Mouse (Mus musculus) liver, embryonic 11.5 days (tissue): Measurements from ENCODE around the gene Pkn2. TPM values are rescaled to one million over a fixed set of nuclear protein-coding genes. Genes with fewer than 3 reads are reported as not detected.

ENCODE experiments used
- ATAC-seq: fragments of 200-750 bp; cut with Nextera tagmentation; replicated peaks from 2 replicates; pipeline ENCODE4 v1.8.0; 2017; ENCODE audit warnings: moderate number of reproducible peaks, mild to moderate bottlenecking, moderate TSS enrichment, moderate library complexity; ENCODE audit not compliant: low FRiP score
- DNase-seq: peaks from one replicate; pipeline ENCODE4 v3.0.0-alpha.2; 2017; ENCODE audit warnings: low spot score
- H3K27ac ChIP-seq: fragments of 300-500 bp; sonication (generic); 2 replicates; pipeline ENCODE4 v1.5.1; 2014; ENCODE audit warnings: mild to moderate bottlenecking, low read depth, low read length, control low read depth
- H3K27me3 ChIP-seq: fragments of 300-500 bp; sonication (generic); replicated peaks from 2 replicates; pipeline ENCODE4 v1.6.1; 2014; ENCODE audit warnings: low read length, mixed read lengths; ENCODE audit not compliant: control insufficient read depth, insufficient read depth
- H3K36me3 ChIP-seq: fragments of 300-500 bp; sonication (generic); 2 replicates; pipeline ENCODE4 v1.6.1; 2014; ENCODE audit warnings: mild to moderate bottlenecking, low read length, moderate library complexity, mixed read lengths; ENCODE audit not compliant: control insufficient read depth, insufficient read depth
- H3K4me1 ChIP-seq: fragments of 300-500 bp; sonication (generic); replicated peaks from 2 replicates; pipeline ENCODE4 v1.6.1; 2014; ENCODE audit warnings: low read length, mixed read lengths; ENCODE audit not compliant: control insufficient read depth, insufficient read depth
- H3K4me2 ChIP-seq: fragments of 300-500 bp; sonication (generic); 2 replicates; pipeline ENCODE4 v1.6.1; 2014; ENCODE audit warnings: mild to moderate bottlenecking, control low read depth, moderate library complexity
- H3K4me3 ChIP-seq: fragments of 300-500 bp; sonication (generic); 2 replicates; pipeline ENCODE4 v1.5.1; 2014; ENCODE audit warnings: low read depth, low read length, control low read depth
- H3K9ac ChIP-seq: fragments of 300-500 bp; sonication (generic); 2 replicates; pipeline ENCODE4 v1.6.1; 2014; ENCODE audit warnings: low read depth, low read length, control low read depth
- H3K9me3 ChIP-seq: fragments of 300-500 bp; sonication (generic); 2 replicates; pipeline ENCODE4 v1.6.1; 2016; ENCODE audit warnings: low read length, inconsistent platforms, mixed read lengths; ENCODE audit not compliant: control insufficient read depth
- WGBS: fragments of 180-500 bp; shearing (Covaris S2); extraction: QIAGEN DNeasy Blood & Tissue Kit; methylation state at CpG from one replicate; pipeline ENCODE4 v1.1.7; 2014; 5-methylcytosine and 5-hydroxymethylcytosine counted together
- polyA plus RNA-seq: library from polyadenylated mRNA; unstranded; fragments of >200 nt; fragmentation: Nextera tagmentation; extraction: Ambion mirVana; gene quantifications from 2 replicates; pipeline ENCODE4 v1.2.1, GENCODE M21; 2014

The Pkn2 gene
- polyA plus RNA-seq, 1 experiment from 2014 or later, result 42.7 TPM

DNA sequence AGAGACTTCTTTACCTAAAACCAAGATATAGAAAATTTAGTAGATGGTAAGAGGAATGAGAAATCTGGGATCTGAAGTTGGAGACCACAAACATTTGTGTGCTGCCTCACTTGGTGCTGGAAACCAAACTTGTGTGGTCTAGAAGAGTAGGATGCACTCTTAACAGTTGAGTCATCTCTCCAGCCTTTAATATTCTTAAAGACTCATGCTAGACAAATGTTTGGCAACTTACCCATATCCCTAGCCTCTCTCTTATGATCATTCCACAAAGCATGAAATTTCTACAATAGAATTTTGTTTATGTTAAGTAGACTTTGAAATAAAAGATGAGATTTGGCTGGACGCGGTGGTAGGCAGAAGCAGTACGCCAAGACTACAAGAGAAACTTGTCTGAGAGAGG is 64.3 kb downstream of the Pkn2 start:
- Histone ChIP-seq H3K4me3 (no peak overlapping the region), H3K4me2 (no peak overlapping the region), H3K9me3 (no peaks in the 10 kb centered on the region), H3K4me1 (no peaks in the 10 kb centered on the region), H3K27me3 (no peaks in the 10 kb centered on the region), H3K36me3 (peaks cover 3% of the 10 kb centered on the region; the same call in 1 of the 2 replicates), H3K9ac (no peak overlapping the region), H3K27ac (no peak overlapping the region)
- ATAC-seq (no peak), DNase-seq (no peak)
- 92% methylated on average over 3 of the region's 3 CpGs for WGBS

DNA sequence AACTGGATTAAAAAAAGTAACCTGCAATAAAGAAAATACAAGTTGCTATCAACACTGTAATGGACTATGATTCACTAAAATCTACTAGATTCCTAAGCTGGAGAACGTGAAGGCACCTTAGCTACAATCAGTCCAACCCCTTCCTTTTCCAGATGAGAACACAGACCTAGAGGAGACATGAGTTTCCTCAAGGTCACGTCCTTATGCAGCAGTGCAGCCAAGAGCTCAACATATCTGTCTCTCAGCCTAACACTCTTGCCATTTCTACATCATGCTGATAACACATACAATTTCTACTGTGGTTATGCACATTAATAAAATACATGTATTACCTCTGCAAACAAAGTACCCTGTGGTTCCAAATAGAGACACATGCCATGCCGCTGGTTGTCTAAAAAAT is 70.2 kb downstream of the Pkn2 start:
- H3K4me1 ChIP-seq, result no peaks in the 10 kb centered on the region
- WGBS, result 88% methylated on average over 3 of the region's 3 CpGs
- H3K9me3 ChIP-seq, result no peaks in the 10 kb centered on the region
- ATAC-seq (no peak), DNase-seq (no peak)
- no peak overlapping the region for H3K4me3 ChIP-seq
- no peak overlapping the region for H3K9ac ChIP-seq
- peaks cover 14% of the 10 kb centered on the region for H3K36me3 ChIP-seq
- no peaks in the 10 kb centered on the region for H3K27me3 ChIP-seq
- no peak overlapping the region for H3K27ac ChIP-seq
- H3K4me2 ChIP-seq, result no peak overlapping the region

- peaks cover 28% of the 10 kb centered on the region for H3K36me3 ChIP-seq
- ATAC-seq, result no peak; the same call in 1 of the 2 replicates
- H3K4me1 ChIP-seq, result no peaks in the 10 kb centered on the region
- H3K4me2 ChIP-seq, result no peak overlapping the region
- 95% methylated on average over 3 of the region's 3 CpGs for WGBS
- H3K4me3 ChIP-seq, result no peak overlapping the region
- no peaks in the 10 kb centered on the region for H3K27me3 ChIP-seq
- no peak for DNase-seq
- no peaks in the 10 kb centered on the region for H3K9me3 ChIP-seq
- H3K9ac ChIP-seq, result no peak overlapping the region
- H3K27ac ChIP-seq, result no peak overlapping the region
These were observed 86.2 kb downstream of the Pkn2 start for GRCm38 (mm10) chr3:142795587-142795986.

DNA sequence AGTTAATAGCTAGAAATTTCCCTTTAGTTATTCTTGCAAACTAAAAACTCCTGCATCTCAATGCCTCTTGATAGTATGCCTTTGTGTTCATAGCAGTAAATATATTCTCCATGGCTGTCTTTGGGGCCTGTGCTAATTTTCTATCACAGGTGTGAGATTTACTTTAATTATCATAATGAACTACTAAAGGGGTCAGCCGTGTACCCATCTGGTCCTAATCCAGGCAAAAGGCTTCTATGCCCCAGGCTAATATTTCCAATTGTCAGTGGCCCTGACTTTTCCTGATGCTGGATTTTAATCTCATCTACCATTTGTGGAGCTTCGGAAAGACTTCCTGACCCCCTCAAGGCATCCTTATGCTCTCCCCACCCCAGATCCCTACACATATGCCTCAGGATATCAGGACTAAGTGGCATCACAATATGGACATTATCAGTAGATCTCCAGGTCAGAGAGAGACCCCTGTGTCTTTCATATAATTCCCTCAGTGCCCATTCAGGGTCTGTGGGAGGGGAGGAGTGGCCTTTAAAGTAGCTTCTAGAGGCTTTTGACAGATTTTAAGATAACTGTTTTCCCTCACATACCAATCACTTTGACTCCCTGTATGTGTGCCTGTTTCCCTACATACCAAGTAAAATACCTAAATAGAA is 95.3 kb downstream of the Pkn2 start:
- H3K27ac ChIP-seq, result no peak overlapping the region

DNA sequence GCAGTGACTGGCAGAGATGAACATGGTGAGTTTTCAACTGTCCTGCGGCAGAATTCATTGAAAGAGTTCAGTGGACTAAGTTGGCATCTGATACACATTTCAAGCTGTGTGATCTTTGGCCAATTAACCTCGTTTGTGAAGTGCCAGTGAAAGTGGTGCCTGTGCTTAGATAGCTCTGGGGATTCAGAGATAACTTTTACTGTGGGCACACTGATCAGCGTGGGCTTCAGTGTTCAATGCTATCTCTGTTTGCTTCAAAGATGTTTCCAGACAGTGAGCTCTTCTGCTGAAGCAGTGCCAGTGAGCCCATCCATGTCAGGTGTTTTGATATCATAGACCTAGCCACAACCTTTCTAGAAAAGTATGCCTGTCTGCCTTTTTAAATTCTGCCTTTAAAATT is 104.6 kb downstream of the Pkn2 start:
- H3K4me3 ChIP-seq, result no peak overlapping the region
- H3K9me3 ChIP-seq, result no peaks in the 10 kb centered on the region
- DNase-seq (no peak), ATAC-seq (no peak)
- no peak overlapping the region for H3K4me2 ChIP-seq
- 61% methylated on average over 3 of the region's 3 CpGs for WGBS
- peaks cover 31% of the 10 kb centered on the region for H3K36me3 ChIP-seq
- H3K4me1 ChIP-seq, result peaks cover 10% of the 10 kb centered on the region; the same call in 1 of the 2 replicates
- H3K9ac ChIP-seq, result no peak overlapping the region
- H3K27me3 ChIP-seq, result no peaks in the 10 kb centered on the region
- H3K27ac ChIP-seq, result no peak overlapping the region

More for the DNA sequence above, 95.3 kb downstream of the Pkn2 start:
- no peaks in the 10 kb centered on the region for H3K9me3 ChIP-seq
- no peaks in the 10 kb centered on the region for H3K27me3 ChIP-seq
- no peak overlapping the region for H3K4me2 ChIP-seq
- H3K36me3 ChIP-seq, result peaks cover 16% of the 10 kb centered on the region
- H3K9ac ChIP-seq, result no peak overlapping the region
- 82% methylated on average over 2 of the region's 2 CpGs for WGBS
- no peak overlapping the region for H3K4me3 ChIP-seq
- no peaks in the 10 kb centered on the region for H3K4me1 ChIP-seq
- ATAC-seq (no peak), DNase-seq (no peak)

- no peak overlapping the region for H3K4me2 ChIP-seq
- no peak overlapping the region for H3K9ac ChIP-seq
- peaks cover 5% of the 10 kb centered on the region; the same call in 1 of the 2 replicates for H3K36me3 ChIP-seq
- WGBS, result 52% methylated on average over 4 of the region's 4 CpGs
- H3K27ac ChIP-seq, result no peak overlapping the region
- DNase-seq (no peak), ATAC-seq (peak; percentile 40; the same call in 1 of the 2 replicates)
- no peak overlapping the region for H3K4me3 ChIP-seq
- H3K4me1 ChIP-seq, result peaks cover 25% of the 10 kb centered on the region
- no peaks in the 10 kb centered on the region for H3K27me3 ChIP-seq
- no peaks in the 10 kb centered on the region for H3K9me3 ChIP-seq
These were observed 108.1 kb downstream of the Pkn2 start for GRCm38 (mm10) chr3:142773538-142774191.

DNA sequence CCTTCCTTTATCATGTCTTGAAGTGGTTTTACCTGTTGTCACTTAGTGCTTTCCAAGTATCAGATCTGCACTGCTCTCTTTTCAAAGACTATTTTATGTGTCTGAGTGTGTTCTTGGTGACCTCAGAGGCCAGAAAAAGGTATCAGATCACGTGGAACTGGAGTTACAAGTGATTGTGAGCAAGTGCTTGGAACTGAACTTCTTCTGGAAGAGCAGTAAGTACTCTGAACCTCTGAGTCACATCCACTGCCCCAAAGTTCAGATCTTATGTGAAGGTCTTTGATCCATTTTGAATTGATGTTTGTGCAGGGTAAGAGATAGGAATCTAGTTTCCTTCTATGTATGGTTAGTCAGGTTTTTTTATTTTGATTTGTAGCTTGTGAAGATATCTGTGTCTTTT is 111.3 kb downstream of the Pkn2 start:
- no peak for ATAC-seq

GRCm38 (mm10) chr3:142768498-142768897 is 113.3 kb downstream of the Pkn2 start:
- DNase-seq (no peak), ATAC-seq (no peak)
- Histone ChIP-seq H3K27me3 (no peaks in the 10 kb centered on the region), H3K36me3 (peaks cover 2% of the 10 kb centered on the region; the same call in 1 of the 2 replicates), H3K4me2 (no peak overlapping the region; the same call in 1 of the 2 replicates), H3K27ac (no peak overlapping the region), H3K4me1 (peaks cover 29% of the 10 kb centered on the region), H3K4me3 (no peak overlapping the region), H3K9ac (no peak overlapping the region), H3K9me3 (no peaks in the 10 kb centered on the region)
- WGBS, result 89% methylated on average over 6 of the region's 6 CpGs

More for the DNA sequence above, 111.3 kb downstream of the Pkn2 start:
- no peak overlapping the region for H3K27ac ChIP-seq
- H3K4me3 ChIP-seq, result no peak overlapping the region
- DNase-seq, result no peak
- WGBS, result 52% methylated on average over 1 of the region's 1 CpGs
- no peaks in the 10 kb centered on the region for H3K9me3 ChIP-seq
- H3K4me1 ChIP-seq, result peaks cover 36% of the 10 kb centered on the region
- H3K36me3 ChIP-seq, result peaks cover 2% of the 10 kb centered on the region; the same call in 1 of the 2 replicates
- no peaks in the 10 kb centered on the region for H3K27me3 ChIP-seq
- no peak overlapping the region for H3K4me2 ChIP-seq
- no peak overlapping the region for H3K9ac ChIP-seq

- Histone ChIP-seq H3K27ac (no peak overlapping the region), H3K9ac (peak overlapping the region; percentile 93), H3K4me3 (peak overlapping the region; percentile 93), H3K36me3 (no peaks in the 10 kb centered on the region), H3K27me3 (no peaks in the 10 kb centered on the region), H3K9me3 (no peaks in the 10 kb centered on the region), H3K4me2 (peak overlapping the region; percentile 70), H3K4me1 (peaks cover 26% of the 10 kb centered on the region)
- WGBS, result 13% methylated on average over 10 of the region's 10 CpGs
- ATAC-seq (no peak), DNase-seq (no peak)
These were observed 116.0 kb downstream of the Pkn2 start for GRCm38 (mm10) chr3:142765778-142766165.
